ENCODE assay signal across 22 mouse cellular contexts in the genomic region with DNA sequence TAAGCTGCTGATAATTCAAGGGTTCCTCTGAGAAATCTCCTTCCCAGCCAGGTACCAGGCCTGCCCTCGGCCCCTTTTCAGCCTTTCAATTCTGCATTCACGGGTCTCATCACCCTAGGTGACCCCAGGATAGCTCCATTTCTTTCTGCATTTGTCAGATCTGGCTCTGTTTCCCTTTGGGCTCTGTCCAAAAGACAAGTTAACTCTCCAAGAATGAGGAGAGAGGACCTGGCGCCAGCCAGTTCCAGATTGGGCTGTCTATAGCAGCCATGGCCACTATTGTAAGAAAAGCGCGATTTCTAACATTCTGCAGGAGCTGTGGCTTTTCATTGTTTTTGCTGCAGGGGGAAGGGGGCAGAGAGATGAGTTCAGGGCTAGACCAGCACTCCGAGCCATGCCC.
DNase-seq lines count a peak whose midpoint lies in the region; ATAC-seq and TF ChIP-seq lines count a peak whose summit lies in the region.
"Had no signal": no experiment of that assay in that cellular context is flagged by ENCODE, and none has a peak within 500 bp of the region (broad histone marks: within the 10 kb centered on the region; RNA-seq: fewer than 3 reads in every experiment).

No protein-coding gene starts in this region.

- 14% methylated on average over 6 of the region's 6 CpGs for WGBS in forebrain, embryonic 16.5 days
- 29% methylated on average over 6 of the region's 6 CpGs for WGBS in forebrain, embryonic 10.5 days
- 70% methylated on average over 6 of the region's 6 CpGs for WGBS in intestine, postnatal 0 days
- 53% methylated on average over 6 of the region's 6 CpGs for WGBS in intestine, embryonic 16.5 days

- H3K27me3 ChIP-seq in forebrain, embryonic 16.5 days (replicated peaks; ENCODE audit: control insufficient read depth, insufficient read depth, low read length) = no peaks in the 10 kb centered on the region; the same call in 1 of the 2 replicates
- peaks cover 60% of the 10 kb centered on the region for H3K27me3 ChIP-seq in forebrain, embryonic 10.5 days (ENCODE audit: poor library complexity, severe bottlenecking)
- peaks cover 9% of the 10 kb centered on the region; the same call in 1 of the 2 replicates for H3K27me3 ChIP-seq in intestine, postnatal 0 days (replicated peaks; ENCODE audit: control insufficient read depth, insufficient read depth, low read length)
- H3K27me3 ChIP-seq in intestine, embryonic 16.5 days (replicated peaks; ENCODE audit: control insufficient read depth, insufficient read depth, low read length) = no peaks in the 10 kb centered on the region
- H3K27me3 ChIP-seq in E14TG2a.4 (ENCODE audit: insufficient read depth, low read length) = no peaks in the 10 kb centered on the region

- no peak overlapping the region for H3K27ac ChIP-seq in forebrain, embryonic 16.5 days (ENCODE audit: low read length)
- H3K27ac ChIP-seq in forebrain, embryonic 10.5 days = no peak overlapping the region
- H3K27ac ChIP-seq in intestine, postnatal 0 days (ENCODE audit: low read depth, low read length) = no peak overlapping the region
- no peak overlapping the region for H3K27ac ChIP-seq in intestine, embryonic 16.5 days (ENCODE audit: low read length)
- H3K27ac ChIP-seq: embryonic facial prominence, embryonic 15.5 days; forebrain, embryonic 12.5 days; liver, embryonic 15.5 days; neural tube, embryonic 12.5 days had no signal

- H3K36me3 ChIP-seq in forebrain, embryonic 16.5 days (ENCODE audit: control insufficient read depth, insufficient read depth) = no peaks in the 10 kb centered on the region
- no peaks in the 10 kb centered on the region for H3K36me3 ChIP-seq in forebrain, embryonic 10.5 days (replicated peaks)
- no peaks in the 10 kb centered on the region for H3K36me3 ChIP-seq in intestine, postnatal 0 days (ENCODE audit: control insufficient read depth, insufficient read depth)
- H3K36me3 ChIP-seq in intestine, embryonic 16.5 days (ENCODE audit: control insufficient read depth, insufficient read depth, low read length) = no peaks in the 10 kb centered on the region; the same call in 1 of the 2 replicates
- H3K36me3 ChIP-seq in E14TG2a.4 (ENCODE audit: insufficient read depth, low read length) = peaks cover 35% of the 10 kb centered on the region
- H3K36me3 ChIP-seq: embryonic facial prominence, embryonic 15.5 days; forebrain, embryonic 12.5 days; G1E; heart, embryonic 12.5 days; liver, embryonic 15.5 days; neural tube, embryonic 12.5 days had no signal

- no peak overlapping the region for H3K9ac ChIP-seq in forebrain, embryonic 16.5 days (replicated peaks; ENCODE audit: low read depth, low read length)
- H3K9ac ChIP-seq in intestine, postnatal 0 days (ENCODE audit: low read depth, low read length) = no peak overlapping the region
- no peak overlapping the region for H3K9ac ChIP-seq in intestine, embryonic 16.5 days (ENCODE audit: low read depth, low read length)
- H3K9ac ChIP-seq: embryonic facial prominence, embryonic 15.5 days; forebrain, embryonic 12.5 days; heart, embryonic 12.5 days; liver, embryonic 15.5 days; neural tube, embryonic 12.5 days had no signal

- H3K4me2 ChIP-seq in forebrain, embryonic 16.5 days (ENCODE audit: low read length) = no peak overlapping the region
- H3K4me2 ChIP-seq in intestine, postnatal 0 days (replicated peaks; ENCODE audit: low read depth) = no peak overlapping the region
- no peak overlapping the region for H3K4me2 ChIP-seq in intestine, embryonic 16.5 days (ENCODE audit: low read depth, low read length)
- H3K4me2 ChIP-seq: embryonic facial prominence, embryonic 15.5 days; forebrain, embryonic 12.5 days; heart, embryonic 12.5 days; liver, embryonic 15.5 days; neural tube, embryonic 12.5 days had no signal

- peaks cover 9% of the 10 kb centered on the region for H3K4me1 ChIP-seq in forebrain, embryonic 16.5 days (replicated peaks; ENCODE audit: control insufficient read depth, insufficient read depth, low read length)
- peaks cover 42% of the 10 kb centered on the region for H3K4me1 ChIP-seq in forebrain, embryonic 10.5 days
- no peaks in the 10 kb centered on the region for H3K4me1 ChIP-seq in intestine, postnatal 0 days (replicated peaks; ENCODE audit: control insufficient read depth, insufficient read depth, low read length)
- H3K4me1 ChIP-seq in intestine, embryonic 16.5 days (ENCODE audit: control insufficient read depth, insufficient read depth, low read length) = 0 out of 2 replicates have a peak, but pooled peaks cover 4% of the 10 kb centered on the region
- peaks cover 78% of the 10 kb centered on the region for H3K4me1 ChIP-seq in E14TG2a.4 (replicated peaks; ENCODE audit: low read depth, low read length)

- 0 out of 2 replicates have a peak, but pooled peaks have one; percentile 8 for TF ChIP-seq CTCF in intestine, postnatal 0 days (IDR thresholded peaks at IDR 0.05; ENCODE audit: low read depth)
- TF ChIP-seq CTCF in E14TG2a.4 (conservative IDR thresholded peaks at IDR 0.05; ENCODE audit: low read length) = no peak

- no peak overlapping the region for H3K4me3 ChIP-seq in forebrain, embryonic 16.5 days (replicated peaks; ENCODE audit: low read length)
- H3K4me3 ChIP-seq in forebrain, embryonic 10.5 days = no peak overlapping the region
- H3K4me3 ChIP-seq in intestine, postnatal 0 days (ENCODE audit: low read depth, low read length) = no peak overlapping the region
- H3K4me3 ChIP-seq in intestine, embryonic 16.5 days (ENCODE audit: low read length) = no peak overlapping the region
- peak overlapping the region; percentile 66 for H3K4me3 ChIP-seq in E14TG2a.4 (replicated peaks; ENCODE audit: low read length)
- H3K4me3 ChIP-seq: embryonic facial prominence, embryonic 15.5 days; forebrain, embryonic 12.5 days; heart, embryonic 12.5 days; liver, embryonic 15.5 days; megakaryocyte, embryonic 14.5 days; neural tube, embryonic 12.5 days had no signal

- no peaks in the 10 kb centered on the region for H3K9me3 ChIP-seq in forebrain, embryonic 16.5 days (ENCODE audit: control insufficient read depth, low read length)
- peaks cover 3% of the 10 kb centered on the region; the same call in 1 of the 2 replicates for H3K9me3 ChIP-seq in forebrain, embryonic 10.5 days
- H3K9me3 ChIP-seq in intestine, postnatal 0 days (ENCODE audit: control insufficient read depth) = no peaks in the 10 kb centered on the region
- H3K9me3 ChIP-seq in intestine, embryonic 16.5 days (ENCODE audit: control insufficient read depth, low read length) = no peaks in the 10 kb centered on the region
- peaks cover 28% of the 10 kb centered on the region for H3K9me3 ChIP-seq in E14TG2a.4 (ENCODE audit: low read length)
- H3K9me3 ChIP-seq: embryonic facial prominence, embryonic 15.5 days; forebrain, embryonic 12.5 days; G1E; heart, embryonic 12.5 days; liver, embryonic 15.5 days; neural tube, embryonic 12.5 days had no signal

- ATAC-seq in forebrain, embryonic 16.5 days = 0 out of 2 replicates have a peak, but pooled peaks have one; percentile 40
- no peak for ATAC-seq in intestine, postnatal 0 days
- ATAC-seq in intestine, embryonic 16.5 days = no peak
- no peak for ATAC-seq in megakaryocyte, adult 5-6 weeks (ENCODE audit: poor library complexity, severe bottlenecking)
- ATAC-seq: midbrain, embryonic 16.5 days had no signal

- DNase-seq in forebrain, embryonic 10.5 days (ENCODE audit: extremely low spot score, low spot score) = no peak
- DNase-seq in Muller cell, postnatal 12 days (ENCODE audit: inconsistent ontology term) = peak; percentile 50
- no peak for DNase-seq in natural killer cell, adult 2 months (ENCODE audit: low spot score in 2 of 2)
- DNase-seq: adrenal gland, postnatal 14 days; cerebellum, adult 2 months; heart, postnatal 36 days; kidney, postnatal 4 days; right cerebral cortex, postnatal 14 days; thymus, postnatal 36 days had no signal
